In the genomic region with DNA sequence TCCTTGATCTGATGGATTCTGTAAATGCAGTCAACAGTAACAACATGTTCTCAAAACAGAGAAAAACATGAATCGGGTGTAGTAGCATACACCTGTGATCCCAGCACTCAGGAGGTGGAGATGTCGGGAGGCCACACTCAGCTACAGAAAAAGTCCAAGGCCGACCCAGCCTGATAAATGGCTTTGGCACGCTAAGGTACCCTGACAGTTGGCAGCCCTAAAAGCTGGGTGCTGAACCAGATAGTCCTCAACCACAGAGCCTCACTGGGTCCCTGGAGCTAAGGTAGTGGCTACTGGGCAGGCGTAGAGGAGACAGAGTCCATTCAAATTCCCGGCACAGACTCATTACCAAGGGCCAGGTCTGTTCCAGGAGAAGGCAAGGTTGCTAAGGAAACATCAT, we compare ENCODE assay signal across 17 mouse cellular contexts.
"Had no signal": no experiment of that assay in that cellular context is flagged by ENCODE, and none has a peak within 500 bp of the region (broad histone marks: within the 10 kb centered on the region; RNA-seq: fewer than 3 reads in every experiment).

No protein-coding gene starts in this region.

- H3K4me2 ChIP-seq: liver, embryonic 13.5 days; liver, embryonic 15.5 days; lung, embryonic 15.5 days; midbrain, embryonic 12.5 days; midbrain, embryonic 15.5 days; neural tube, embryonic 12.5 days; stomach, embryonic 15.5 days had no signal

- ATAC-seq: liver, postnatal 0 days; lung, postnatal 0 days; midbrain, embryonic 15.5 days had no signal

- H3K9me3 ChIP-seq: liver, embryonic 13.5 days; liver, embryonic 15.5 days; lung, embryonic 15.5 days; midbrain, embryonic 12.5 days; midbrain, embryonic 15.5 days; neural tube, embryonic 12.5 days; stomach, embryonic 15.5 days had no signal

- H3K9ac ChIP-seq: liver, embryonic 13.5 days; liver, embryonic 15.5 days; liver, postnatal 0 days; lung, embryonic 15.5 days; midbrain, embryonic 12.5 days; midbrain, embryonic 15.5 days; neural tube, embryonic 12.5 days; stomach, embryonic 15.5 days had no signal

- H3K4me3 ChIP-seq: liver, embryonic 13.5 days; liver, embryonic 15.5 days; lung, embryonic 15.5 days; midbrain, embryonic 12.5 days; midbrain, embryonic 15.5 days; neural tube, embryonic 12.5 days; stomach, embryonic 15.5 days had no signal

- H3K27ac ChIP-seq: liver, embryonic 13.5 days; liver, embryonic 15.5 days; lung, embryonic 15.5 days; macrophage; midbrain, embryonic 12.5 days; midbrain, embryonic 15.5 days; neural tube, embryonic 12.5 days; stomach, embryonic 15.5 days; stomach, postnatal 0 days had no signal

- H3K4me1 ChIP-seq: midbrain, embryonic 15.5 days had no signal

- H3K36me3 ChIP-seq: liver, embryonic 13.5 days; liver, embryonic 15.5 days; lung, embryonic 15.5 days; midbrain, embryonic 12.5 days; midbrain, embryonic 15.5 days; neural tube, embryonic 12.5 days; stomach, embryonic 15.5 days had no signal

- H3K27me3 ChIP-seq: liver, embryonic 13.5 days; liver, embryonic 15.5 days; lung, embryonic 15.5 days; midbrain, embryonic 12.5 days; midbrain, embryonic 15.5 days; neural tube, embryonic 12.5 days; stomach, embryonic 15.5 days had no signal

- DNase-seq: liver, embryonic 13.5 days; liver, postnatal 0 days; lung, adult 2 months; lung, postnatal 14 days; lung, postnatal 36 days; right cerebral cortex, postnatal 14 days; thymus, adult 2 months; thymus, postnatal 25 days had no signal
